Mouse (Mus musculus) C2C12 (cell line): ENCODE measurements at regions not wholly inside any gene's neighbourhood (a gene's known extent, or its start where the extent isn't known, plus 50 kb on each side); places are given as distances from the start of the nearest gene placed in this dataset.

Source experiments
- H3K27me3 ChIP-seq: one replicate; pipeline ENCODE4 v1.6.1; 2011; ENCODE audit not compliant: control insufficient read depth, insufficient read depth, insufficient read length
- H3K36me3 ChIP-seq: one replicate; pipeline ENCODE4 v1.6.1; 2011; ENCODE audit not compliant: control insufficient read depth, insufficient read depth
- H3K4me3 ChIP-seq: one replicate; pipeline ENCODE4 v1.5.1; 2011; ENCODE audit warnings: mild to moderate bottlenecking, control low read depth; ENCODE audit not compliant: poor library complexity, insufficient read depth, severe bottlenecking
- H3K79me2 ChIP-seq: one replicate; pipeline ENCODE4 v1.6.1; 2011; ENCODE audit not compliant: control insufficient read depth, insufficient read depth
- H3K79me3 ChIP-seq: one replicate; pipeline ENCODE4 v1.6.1; 2011; ENCODE audit warnings: low read depth, control low read depth
- H3ac ChIP-seq: one replicate; pipeline ENCODE3; 2011; ENCODE audit warnings: low read depth; ENCODE audit not compliant: control insufficient read depth, insufficient read length
- CEBPB ChIP-seq: IDR thresholded peaks from one replicate; pipeline ENCODE4 v1.6.1; 2011; ENCODE audit warnings: low read depth, mild to moderate bottlenecking, control low read depth, moderate library complexity
- CTCF ChIP-seq: IDR thresholded peaks from one replicate; pipeline ENCODE4 v1.5.1; 2011; ENCODE audit not compliant: control insufficient read depth, insufficient read depth, insufficient read length
- FOSL1 ChIP-seq: IDR thresholded peaks from one replicate; pipeline ENCODE4 v1.8.0; 2011; ENCODE audit warnings: mild to moderate bottlenecking, low read length; ENCODE audit not compliant: poor library complexity, insufficient read depth, severe bottlenecking
- MAX ChIP-seq: IDR thresholded peaks from one replicate; pipeline ENCODE4 v1.6.1; 2011; ENCODE audit warnings: mild to moderate bottlenecking, control low read depth
- MYOD1 ChIP-seq: IDR thresholded peaks from one replicate; pipeline ENCODE4 v1.6.1; 2011; ENCODE audit warnings: low read depth; ENCODE audit not compliant: control insufficient read depth, insufficient read length
- MYOG ChIP-seq: IDR thresholded peaks from one replicate; pipeline ENCODE4 v1.6.1; 2011; ENCODE audit not compliant: control insufficient read depth, insufficient read length; ENCODE audit errors: extremely low read depth
- USF1 ChIP-seq: IDR thresholded peaks from one replicate; pipeline ENCODE4 v1.6.1; 2011; ENCODE audit warnings: low read depth, mild to moderate bottlenecking, control low read depth, moderate library complexity

- no peaks in the 10 kb centered on the region for H3K79me3 ChIP-seq
- H3K27me3 ChIP-seq, result no peaks in the 10 kb centered on the region
- H3K4me3 ChIP-seq, result no peak overlapping the region
- H3K36me3 ChIP-seq, result no peaks in the 10 kb centered on the region
- no peaks in the 10 kb centered on the region for H3K79me2 ChIP-seq
- H3ac ChIP-seq, result no peak overlapping the region
- TF ChIP-seq MYOG (no peak), FOSL1 (no peak), USF1 (no peak), CEBPB (no peak), MYOD1 (no peak), MAX (no peak), CTCF (no peak)
Observed at GRCm38 (mm10) chr2:109618341-109619058, 56.0 kb upstream of the Bdnf start.

DNA sequence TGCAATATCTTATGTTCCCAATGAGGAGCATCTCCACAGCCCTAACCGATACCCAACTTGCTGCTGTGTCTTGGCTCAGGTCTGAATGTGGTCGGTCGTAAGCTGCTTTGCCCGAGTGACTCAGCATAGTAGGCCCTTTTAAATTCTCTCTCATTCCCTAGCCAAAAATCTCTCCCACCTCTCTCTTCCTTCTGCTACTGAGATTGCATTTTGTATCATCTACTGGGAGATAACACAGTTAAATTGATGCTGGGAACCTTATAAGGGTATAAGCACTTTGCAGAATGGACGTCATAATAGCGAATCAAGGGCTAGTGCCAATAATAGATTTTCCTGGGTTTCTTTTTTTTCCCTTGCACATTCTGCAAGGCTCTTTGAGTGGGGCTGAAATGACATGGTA, 54.8 kb upstream of the Bdnf start:
- TF ChIP-seq MAX (no peak), MYOD1 (no peak), CTCF (no peak), MYOG (no peak), CEBPB (no peak), FOSL1 (no peak), USF1 (no peak)
- Histone ChIP-seq H3K4me3 (no peak overlapping the region), H3ac (no peak overlapping the region), H3K79me2 (no peaks in the 10 kb centered on the region), H3K79me3 (no peaks in the 10 kb centered on the region), H3K27me3 (no peaks in the 10 kb centered on the region), H3K36me3 (no peaks in the 10 kb centered on the region)

DNA sequence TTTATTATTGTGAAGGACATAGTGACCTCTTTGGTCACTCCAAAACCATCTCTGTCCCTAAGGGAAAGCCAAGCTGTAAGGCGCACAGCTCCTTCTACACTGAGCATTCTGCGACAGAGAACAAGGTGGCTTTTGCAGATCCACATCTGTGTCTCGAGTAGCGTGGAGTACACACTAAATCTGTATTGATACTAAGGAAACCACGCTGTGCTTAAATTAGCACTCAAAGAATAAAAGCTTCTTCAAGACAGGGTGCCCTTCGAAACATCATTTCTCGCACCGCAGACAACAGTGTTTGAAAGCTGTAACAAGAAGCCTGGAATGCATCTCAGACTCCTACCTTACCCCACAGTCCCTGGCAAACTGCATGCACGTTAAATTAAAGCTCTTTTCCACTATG, 52.9 kb upstream of the Bdnf start:
- no peaks in the 10 kb centered on the region for H3K79me3 ChIP-seq
- H3K36me3 ChIP-seq, result no peaks in the 10 kb centered on the region
- H3ac ChIP-seq, result no peak overlapping the region
- no peak overlapping the region for H3K4me3 ChIP-seq
- H3K27me3 ChIP-seq, result no peaks in the 10 kb centered on the region
- no peaks in the 10 kb centered on the region for H3K79me2 ChIP-seq
- TF ChIP-seq FOSL1, result no peak
- no peak for TF ChIP-seq MYOD1
- TF ChIP-seq MAX, result no peak
- TF ChIP-seq MYOG, result no peak
- no peak for TF ChIP-seq CTCF
- no peak for TF ChIP-seq USF1
- TF ChIP-seq CEBPB, result no peak
